8 mouse cellular contexts compared by ENCODE assay signal in genomic region chr2:155583927-155584530, GRCm38 (mm10). TPM values are rescaled to one million over a fixed set of nuclear protein-coding genes. Genes with fewer than 3 reads are reported as not detected.
A peak's percentile ranks its signal among the peaks of the same experiment; 100 is the strongest.
DNase-seq lines count a peak whose midpoint lies in the region; ATAC-seq and TF ChIP-seq lines count a peak whose summit lies in the region.

No protein-coding gene starts in this region.

- no peaks in the 10 kb centered on the region for H3K4me1 ChIP-seq in hindbrain, postnatal 0 days (ENCODE audit: insufficient read depth, low read length)
- no peaks in the 10 kb centered on the region for H3K4me1 ChIP-seq in midbrain, embryonic 13.5 days (replicated peaks)

- H3K27me3 ChIP-seq in hindbrain, postnatal 0 days (ENCODE audit: insufficient read depth, low read length) = no peaks in the 10 kb centered on the region
- no peaks in the 10 kb centered on the region for H3K27me3 ChIP-seq in midbrain, embryonic 13.5 days

- TF ChIP-seq CTCF in hindbrain, postnatal 0 days (IDR thresholded peaks at IDR 0.05; ENCODE audit: low read depth) = peak; percentile 87

- H3K9me3 ChIP-seq in hindbrain, postnatal 0 days (ENCODE audit: low read length) = no peaks in the 10 kb centered on the region
- H3K9me3 ChIP-seq in midbrain, embryonic 13.5 days = no peaks in the 10 kb centered on the region

- 0 out of 2 replicates have a peak, but pooled peaks have one; percentile 24 for ATAC-seq in hindbrain, postnatal 0 days
- peak; percentile 43; the same call in 1 of the 2 replicates for ATAC-seq in midbrain, embryonic 13.5 days

- no peaks in the 10 kb centered on the region for H3K36me3 ChIP-seq in hindbrain, postnatal 0 days (ENCODE audit: insufficient read depth, low read length)
- no peaks in the 10 kb centered on the region for H3K36me3 ChIP-seq in midbrain, embryonic 13.5 days

- DNase-seq in ovary, postnatal 10 days (ENCODE audit: low spot score) = peak; percentile 9
- no peak for DNase-seq in ovary, adult 18-20 months (ENCODE audit: low spot score)
- DNase-seq in ZHBTc4 (ENCODE audit: low read depth, low spot score) = peak; percentile 88
- peak; percentile 84 for DNase-seq in embryo, embryonic 10.5 days (ENCODE audit: low spot score)
- DNase-seq in hindbrain, postnatal 0 days (ENCODE audit: low spot score) = peak; percentile 74
- peak; percentile 13 to 45 for DNase-seq in left cerebral cortex, postnatal 10 days (ENCODE audit: extremely low spot score in 1 of 2, low spot score in 2 of 2)
- DNase-seq in thymus, postnatal 36 days = peak; percentile 25 to 36

- 42% methylated on average over 5 of the region's 5 CpGs for WGBS in hindbrain, postnatal 0 days
- 46% methylated on average over 5 of the region's 5 CpGs for WGBS in midbrain, embryonic 13.5 days

- no peak overlapping the region for H3K9ac ChIP-seq in hindbrain, postnatal 0 days (replicated peaks; ENCODE audit: low read length)
- H3K9ac ChIP-seq in midbrain, embryonic 13.5 days (replicated peaks) = no peak overlapping the region

- H3K4me3 ChIP-seq in hindbrain, postnatal 0 days (ENCODE audit: low read length) = no peak overlapping the region
- H3K4me3 ChIP-seq in midbrain, embryonic 13.5 days (replicated peaks) = no peak overlapping the region

- H3K4me2 ChIP-seq in hindbrain, postnatal 0 days (ENCODE audit: low read depth, low read length) = no peak overlapping the region
- no peak overlapping the region for H3K4me2 ChIP-seq in midbrain, embryonic 13.5 days (replicated peaks)

- no peak overlapping the region for H3K27ac ChIP-seq in hindbrain, postnatal 0 days
- H3K27ac ChIP-seq in midbrain, embryonic 13.5 days = no peak overlapping the region

- intact Hi-C loops in left cerebral cortex, postnatal 10 days (cut with DNase I) = loop anchor here (2.0 kb wide), 1 partner anchor 65 kb away; the partner anchor contains the start of gene Ggt7

RNA-seq across cellular contexts. Expression of gene Gss, which starts 8.6 kb away (rescaled TPM):
- total RNA-seq in hindbrain, postnatal 0 days (2014; rRNA removed) = 5.6 and 14.7 TPM in 2 replicates
- polyA plus RNA-seq in hindbrain, postnatal 0 days (2015; fragmentation: Nextera tagmentation; extraction: Ambion mirVana) = 15.3 and 15.4 TPM in 2 replicates
- 10 to 100 TPM; 13.5 to 16.4 TPM for total RNA-seq in left cerebral cortex, postnatal 10 days (2021)
- 15.8 and 16.0 TPM in 2 replicates for polyA plus RNA-seq in midbrain, embryonic 13.5 days (2015; fragmentation: Nextera tagmentation; extraction: Ambion mirVana)

RNA-seq across cellular contexts. Expression of gene Myh7b, which starts 27.0 kb away (rescaled TPM):
- 0.18 and 3.1 TPM in 2 replicates for total RNA-seq in hindbrain, postnatal 0 days (2014; rRNA removed)
- polyA plus RNA-seq in hindbrain, postnatal 0 days (2015; fragmentation: Nextera tagmentation; extraction: Ambion mirVana) = 3.4 and 3.9 TPM in 2 replicates
- 1 to 10 TPM; 3.4 to 3.9 TPM for total RNA-seq in left cerebral cortex, postnatal 10 days (2021)
- 0.97 and 1.1 TPM in 2 replicates for polyA plus RNA-seq in midbrain, embryonic 13.5 days (2015; fragmentation: Nextera tagmentation; extraction: Ambion mirVana)
